ENCODE assay signal across 14 mouse cellular contexts in the genomic region with DNA sequence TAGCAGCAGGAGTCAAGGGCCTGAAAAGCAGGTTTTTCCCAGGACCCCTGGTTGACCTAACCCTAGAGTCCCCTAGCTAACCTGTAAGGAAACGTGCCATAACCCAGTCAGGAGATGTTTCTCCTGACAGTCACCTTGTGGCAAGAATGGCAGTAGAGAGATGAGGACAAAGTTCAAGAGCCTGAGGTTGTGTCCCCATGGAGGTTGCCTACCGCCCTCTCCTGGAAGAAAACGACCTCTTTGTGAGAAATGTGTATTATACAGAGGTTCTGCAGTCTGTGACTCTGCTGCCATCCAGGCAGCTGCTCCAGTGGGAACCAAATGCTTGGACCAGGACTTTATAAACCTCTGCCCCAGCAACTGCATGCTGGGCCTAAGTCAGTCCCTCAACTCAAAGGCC. TPM values are rescaled to one million over a fixed set of nuclear protein-coding genes. Genes with fewer than 3 reads are reported as not detected.
DNase-seq lines count a peak whose midpoint lies in the region; ATAC-seq and TF ChIP-seq lines count a peak whose summit lies in the region.
"Had no signal": no experiment of that assay in that cellular context is flagged by ENCODE, and none has a peak within 500 bp of the region (broad histone marks: within the 10 kb centered on the region; RNA-seq: fewer than 3 reads in every experiment).

No protein-coding gene starts in this region.

- no peaks in the 10 kb centered on the region for H3K9me3 ChIP-seq in liver, embryonic 14.5 days (ENCODE audit: control insufficient read depth, low read length)
- H3K9me3 ChIP-seq in CH12.LX (replicated peaks; ENCODE audit: low read length): no peaks in the 10 kb centered on the region
- H3K9me3 ChIP-seq in hindbrain, embryonic 10.5 days: 0 out of 2 replicates have a peak, but pooled peaks cover 8% of the 10 kb centered on the region
- H3K9me3 ChIP-seq: heart, embryonic 10.5 days; lung, embryonic 15.5 days; midbrain, embryonic 13.5 days had no signal

- no peak overlapping the region for H3K9ac ChIP-seq in liver, embryonic 14.5 days (replicated peaks)
- no peak overlapping the region for H3K9ac ChIP-seq in CH12.LX (ENCODE audit: insufficient read depth, low read depth)
- H3K9ac ChIP-seq: lung, embryonic 15.5 days; midbrain, embryonic 13.5 days had no signal

- H3K36me3 ChIP-seq in liver, embryonic 14.5 days (replicated peaks; ENCODE audit: control insufficient read depth, insufficient read depth, low read depth): no peaks in the 10 kb centered on the region
- H3K36me3 ChIP-seq in CH12.LX (replicated peaks in 1 of 2; ENCODE audit: control insufficient read depth in 1 of 2, insufficient read depth in 1 of 2, low read length in 1 of 2): no peaks in the 10 kb centered on the region
- no peaks in the 10 kb centered on the region for H3K36me3 ChIP-seq in hindbrain, embryonic 10.5 days
- H3K36me3 ChIP-seq: heart, embryonic 10.5 days; lung, embryonic 15.5 days; midbrain, embryonic 13.5 days had no signal

- 31% methylated on average over 3 of the region's 3 CpGs for WGBS in liver, embryonic 14.5 days (ENCODE audit: insufficient replicate concordance)
- WGBS in hindbrain, embryonic 10.5 days: 48% methylated on average over 3 of the region's 3 CpGs

- dilution Hi-C loops in CH12.LX (cut with MboI; ENCODE audit: extremely low pct_ligation_motif_present, extremely low pct_unique_long_range_greater_than_20kb, low sequenced_read_pairs): no loop called here

- H3K4me1 ChIP-seq in liver, embryonic 14.5 days (replicated peaks; ENCODE audit: control insufficient read depth in 2 of 2, insufficient read depth in 2 of 2, low read length in 1 of 2): no peaks in the 10 kb centered on the region
- no peaks in the 10 kb centered on the region for H3K4me1 ChIP-seq in CH12.LX (ENCODE audit: control insufficient read depth in 1 of 2, insufficient read depth in 2 of 2)
- peaks cover 1% of the 10 kb centered on the region for H3K4me1 ChIP-seq in hindbrain, embryonic 10.5 days (replicated peaks)
- H3K4me1 ChIP-seq: midbrain, embryonic 13.5 days had no signal

- H3K4me2 ChIP-seq in liver, embryonic 14.5 days (ENCODE audit: low read depth): no peak overlapping the region
- no peak overlapping the region for H3K4me2 ChIP-seq in CH12.LX (ENCODE audit: insufficient read depth, low read depth, poor library complexity, severe bottlenecking)
- H3K4me2 ChIP-seq: lung, embryonic 15.5 days; midbrain, embryonic 13.5 days had no signal

- TF ChIP-seq RAD21 in CH12.LX (IDR thresholded peaks at IDR 0.05; ENCODE audit: low read depth, low read length): peak; percentile 45

- no peak overlapping the region for H3K4me3 ChIP-seq in liver, embryonic 14.5 days (ENCODE audit: insufficient read depth in 1 of 2, low read depth in 2 of 2, low read length in 2 of 2)
- H3K4me3 ChIP-seq in CH12.LX (replicated peaks in 1 of 3; ENCODE audit: low read depth in 2 of 3, low read length in 2 of 3, poor library complexity in 1 of 3): no peak overlapping the region
- no peak overlapping the region for H3K4me3 ChIP-seq in hindbrain, embryonic 10.5 days
- H3K4me3 ChIP-seq: heart, embryonic 10.5 days; lung, embryonic 15.5 days; midbrain, embryonic 13.5 days had no signal

- H3K27me3 ChIP-seq in liver, embryonic 14.5 days (ENCODE audit: control insufficient read depth, insufficient read depth, low read length): no peaks in the 10 kb centered on the region
- H3K27me3 ChIP-seq in CH12.LX (replicated peaks): peaks cover 35% of the 10 kb centered on the region
- H3K27me3 ChIP-seq in hindbrain, embryonic 10.5 days (ENCODE audit: insufficient read depth, poor library complexity, severe bottlenecking): no peaks in the 10 kb centered on the region
- H3K27me3 ChIP-seq: lung, embryonic 15.5 days; midbrain, embryonic 13.5 days had no signal

- peak; percentile 23 for TF ChIP-seq CTCF in liver, embryonic 14.5 days (IDR thresholded peaks at IDR 0.05; ENCODE audit: low read depth)
- peak in 1 of 2 experiments; percentile 61; a peak in 2 of 4 replicates for TF ChIP-seq CTCF in CH12.LX (conservative IDR thresholded peaks at IDR 0.05 in 1 of 2, IDR thresholded peaks at IDR 0.05 in 1 of 2; ENCODE audit: low read depth in 2 of 2, low read length in 2 of 2)

- H3K27ac ChIP-seq in liver, embryonic 14.5 days: no peak overlapping the region
- no peak overlapping the region for H3K27ac ChIP-seq in CH12.LX (ENCODE audit: insufficient read depth, low read depth)
- H3K27ac ChIP-seq in hindbrain, embryonic 10.5 days: no peak overlapping the region
- H3K27ac ChIP-seq: heart, embryonic 10.5 days; lung, embryonic 15.5 days; midbrain, embryonic 13.5 days had no signal

- no peaks in the 10 kb centered on the region for H3K79me2 ChIP-seq in CH12.LX (replicated peaks; ENCODE audit: control insufficient read depth, extremely low read depth, insufficient read depth, poor library complexity, severe bottlenecking)

- in situ Hi-C loops in CH12.LX (cut with MboI; ENCODE audit: low pct_ligation_motif_present, low pct_unique_long_range_greater_than_20kb, low sequenced_read_pairs): loop anchor here (10.0 kb wide), 1 partner anchor 151 kb away; no protein-coding TSS in a partner anchor

- no peak for TF ChIP-seq POLR2A in CH12.LX (IDR thresholded peaks at IDR 0.05; ENCODE audit: low read depth, low read length)

- no peak for ATAC-seq in liver, embryonic 14.5 days (ENCODE audit: insufficient read depth)
- ATAC-seq: midbrain, embryonic 13.5 days had no signal

- DNase-seq in liver, embryonic 14.5 days (ENCODE audit: low read depth in 3 of 3, low spot score in 3 of 3): no peak
- DNase-seq in liver (no peak), CH12.LX (ENCODE audit: extremely low read depth) (peak; percentile 19), R1 (ENCODE audit: low read depth, low spot score) (peak; percentile 19)
- DNase-seq in kidney, postnatal 25 days: peak; percentile 45 to 56
- DNase-seq in ovary, postnatal 10 days (ENCODE audit: low spot score): no peak
- no peak for DNase-seq in hindbrain, embryonic 10.5 days (ENCODE audit: low spot score)
- DNase-seq: adrenal gland, adult 8-10 months; cerebellum, adult 11 months; heart, postnatal 4 days; right cerebral cortex, postnatal 25 days had no signal

- no peak for TF ChIP-seq EP300 in liver, embryonic 14.5 days (IDR thresholded peaks at IDR 0.05; ENCODE audit: low read depth)
- no peak for TF ChIP-seq EP300 in CH12.LX (IDR thresholded peaks at IDR 0.05; ENCODE audit: low read length)

TF ChIP-seq in CH12.LX, 34 proteins besides CTCF, POLR2A, EP300 and RAD21:
- TF ChIP-seq SMC3 (IDR thresholded peaks at IDR 0.05; ENCODE audit: low read depth, low read length): peak; percentile 46
- TF ChIP-seq TBP (conservative IDR thresholded peaks at IDR 0.05; ENCODE audit: low read depth, low read length): no peak

RNA-seq across cellular contexts. Expression of a gene that starts 12.1 kb away (rescaled TPM):
- 21.8 and 26.1 TPM in 2 replicates for polyA plus RNA-seq in liver, embryonic 14.5 days (2012; rRNA removed)
- polyA plus RNA-seq in liver, embryonic 14.5 days (2014; fragmentation: Nextera tagmentation; extraction: Ambion mirVana): 25.0 and 25.8 TPM in 2 replicates
- total RNA-seq in CH12.LX (2012; rRNA removed) (31.9 and 36.7 TPM in 2 replicates), CH12.LX (2014; rRNA removed) (25.2 and 28.3 TPM in 2 replicates)
- 28.0 and 35.3 TPM in 2 replicates for polyA plus RNA-seq in CH12.LX (2012; ENCODE audit: insufficient read length, low read depth)
- polyA plus RNA-seq in hindbrain, embryonic 10.5 days (2016; fragmentation: Nextera tagmentation; extraction: Ambion mirVana): 64.0 and 67.6 TPM in 2 replicates

RNA-seq across cellular contexts. Expression of a gene that starts 32.8 kb away (rescaled TPM):
- 5.0 and 6.0 TPM in 2 replicates for polyA plus RNA-seq in liver, embryonic 14.5 days (2012; rRNA removed)
- polyA plus RNA-seq in liver, embryonic 14.5 days (2014; fragmentation: Nextera tagmentation; extraction: Ambion mirVana): 4.8 and 5.1 TPM in 2 replicates
- total RNA-seq in CH12.LX (2012; rRNA removed): 8.0 and 9.3 TPM in 2 replicates
- 3.5 and 4.1 TPM in 2 replicates for total RNA-seq in CH12.LX (2014; rRNA removed)
- polyA plus RNA-seq in CH12.LX (2012; ENCODE audit: insufficient read length, low read depth): 8.4 and 11.6 TPM in 2 replicates
- polyA plus RNA-seq in hindbrain, embryonic 10.5 days (2016; fragmentation: Nextera tagmentation; extraction: Ambion mirVana): 18.4 and 24.2 TPM in 2 replicates

RNA-seq across cellular contexts. Expression of a gene that starts 41.2 kb away (rescaled TPM):
- polyA plus RNA-seq in liver, embryonic 14.5 days (2012; rRNA removed): 1.9 and 2.4 TPM in 2 replicates
- 1.2 and 1.4 TPM in 2 replicates for polyA plus RNA-seq in liver, embryonic 14.5 days (2014; fragmentation: Nextera tagmentation; extraction: Ambion mirVana)
- total RNA-seq in CH12.LX (2012; rRNA removed) (1.3 and 1.6 TPM in 2 replicates), CH12.LX (2014; rRNA removed) (0.28 and 0.30 TPM in 2 replicates)
- 1.5 and 2.3 TPM in 2 replicates for polyA plus RNA-seq in CH12.LX (2012; ENCODE audit: insufficient read length, low read depth)
- 21.1 and 41.8 TPM in 2 replicates for polyA plus RNA-seq in hindbrain, embryonic 10.5 days (2016; fragmentation: Nextera tagmentation; extraction: Ambion mirVana)

RNA-seq across cellular contexts. Expression of a gene that starts 51.9 kb away (rescaled TPM):
- 142 and 216 TPM in 2 replicates for polyA plus RNA-seq in liver, embryonic 14.5 days (2012; rRNA removed)
- polyA plus RNA-seq in liver, embryonic 14.5 days (2014; fragmentation: Nextera tagmentation; extraction: Ambion mirVana): 412 and 420 TPM in 2 replicates
- total RNA-seq in CH12.LX (2012; rRNA removed) (181 and 244 TPM in 2 replicates), CH12.LX (2014; rRNA removed) (221 and 263 TPM in 2 replicates)
- 312 and 330 TPM in 2 replicates for polyA plus RNA-seq in CH12.LX (2012; ENCODE audit: insufficient read length, low read depth)
- polyA plus RNA-seq in hindbrain, embryonic 10.5 days (2016; fragmentation: Nextera tagmentation; extraction: Ambion mirVana): 405 and 407 TPM in 2 replicates

RNA-seq across cellular contexts. Expression of a gene that starts 57.5 kb away (rescaled TPM):
- polyA plus RNA-seq in liver, embryonic 14.5 days (2012; rRNA removed): 18.4 and 22.2 TPM in 2 replicates
- 21.3 and 23.2 TPM in 2 replicates for polyA plus RNA-seq in liver, embryonic 14.5 days (2014; fragmentation: Nextera tagmentation; extraction: Ambion mirVana)
- 0.34 TPM in 2 replicates for total RNA-seq in CH12.LX (2012; rRNA removed)
- total RNA-seq in CH12.LX (2014; rRNA removed): 0.05 and 0.11 TPM in 2 replicates
- 0.33 and 0.63 TPM in 2 replicates for polyA plus RNA-seq in CH12.LX (2012; ENCODE audit: insufficient read length, low read depth)
- polyA plus RNA-seq in hindbrain, embryonic 10.5 days (2016; fragmentation: Nextera tagmentation; extraction: Ambion mirVana): 85.1 and 87.4 TPM in 2 replicates

Comparison
In these comparisons a context has a peak if more than half of its experiments do, and no peak if none do; other contexts are left out.
1. DNase-seq: peak in CH12.LX (single experiment), R1 (single experiment) and kidney, postnatal 25 days (2 of 2); none in liver, embryonic 14.5 days (0 of 3), liver (single experiment), ovary, postnatal 10 days (single experiment) and hindbrain, embryonic 10.5 days (single experiment).